Mouse (Mus musculus) CH12.LX (cell line): ENCODE results near the gene Fbxl20. TPM values are rescaled to one million over a fixed set of nuclear protein-coding genes. Genes with fewer than 3 reads are reported as not detected.

Experiments
- DNase-seq: peaks from one replicate; pipeline ENCODE4 v3.0.0-alpha.2; 2013; ENCODE audit errors: extremely low read depth
- H3K27ac ChIP-seq: 2 replicates; pipeline ENCODE4 v1.5.1; 2012; ENCODE audit warnings: low read depth, mild to moderate bottlenecking, control low read depth, moderate library complexity; ENCODE audit not compliant: insufficient read depth
- H3K27me3 ChIP-seq: replicated peaks from 2 replicates; pipeline ENCODE3; 2012; ENCODE audit warnings: inconsistent platforms
- H3K36me3 ChIP-seq, 2 experiments: replicated peaks in 1 of 2; 2 replicates each; pipeline versions ENCODE3 to v1.6.1; 2012; ENCODE audit warnings: inconsistent platforms in 1 of 2, low read length in 1 of 2, mild to moderate bottlenecking in 1 of 2, mixed read lengths in 1 of 2, moderate library complexity in 1 of 2; ENCODE audit not compliant: control insufficient read depth in 1 of 2, insufficient read depth in 1 of 2
- H3K4me1 ChIP-seq, 2 experiments: 2 replicates each; pipeline ENCODE4 v1.6.1; 2012; ENCODE audit warnings: inconsistent platforms in 1 of 2, moderate library complexity in 1 of 2; ENCODE audit not compliant: insufficient read depth in 2 of 2, control insufficient read depth in 1 of 2
- H3K4me2 ChIP-seq: 2 replicates; pipeline ENCODE4 v1.6.1; 2012; ENCODE audit warnings: low read depth, mild to moderate bottlenecking, control low read depth; ENCODE audit not compliant: poor library complexity, insufficient read depth, severe bottlenecking
- H3K4me3 ChIP-seq, 3 experiments: fragments of 150-350 bp in 1 of 3; sonication (generic) in 1 of 3; replicated peaks in 1 of 3; 2 replicates each; pipeline versions ENCODE3 to v1.5.1; 2011 to 2012; ENCODE audit warnings: low read depth in 2 of 3, low read length in 2 of 3, mild to moderate bottlenecking in 2 of 3, moderate library complexity in 2 of 3, control low read depth in 1 of 3, improper control_type of control experiment in 1 of 3, inconsistent platforms in 1 of 3, mixed read lengths in 1 of 3; ENCODE audit not compliant: poor library complexity in 1 of 3
- H3K79me2 ChIP-seq: replicated peaks from 2 replicates; pipeline ENCODE4 v1.6.1; 2012; ENCODE audit warnings: mild to moderate bottlenecking, moderate library complexity; ENCODE audit not compliant: control insufficient read depth, poor library complexity, insufficient read depth, severe bottlenecking; ENCODE audit errors: extremely low read depth
- H3K9ac ChIP-seq: 2 replicates; pipeline ENCODE4 v1.6.1; 2012; ENCODE audit warnings: low read depth, mild to moderate bottlenecking, control low read depth, moderate library complexity; ENCODE audit not compliant: insufficient read depth
- H3K9me3 ChIP-seq: replicated peaks from 2 replicates; pipeline ENCODE3; 2012; ENCODE audit warnings: low read length, inconsistent platforms, mixed read lengths
- CHD1 ChIP-seq: IDR thresholded peaks from 2 replicates; pipeline ENCODE4 v1.6.1; 2012; ENCODE audit warnings: low read depth, low read length, improper control_type of control experiment, inconsistent platforms
- CHD2 ChIP-seq: IDR thresholded peaks from 2 replicates; pipeline ENCODE4 v1.6.1; 2011; ENCODE audit warnings: low read length, improper control_type of control experiment
- E2F4 ChIP-seq: IDR thresholded peaks from 2 replicates; pipeline ENCODE4 v1.6.1; 2011; ENCODE audit warnings: low read depth, low read length, improper control_type of control experiment; ENCODE audit not compliant: insufficient replicate concordance
- ELF1 ChIP-seq: IDR thresholded peaks from 2 replicates; pipeline ENCODE4 v1.6.1; 2014; ENCODE audit warnings: low read depth, mild to moderate bottlenecking, inconsistent platforms, low read length, improper control_type of control experiment
- EP300 ChIP-seq: IDR thresholded peaks from 2 replicates; pipeline ENCODE4 v1.6.1; 2011; ENCODE audit warnings: low read length, improper control_type of control experiment
- GABPA ChIP-seq: IDR thresholded peaks from 2 replicates; pipeline ENCODE4 v1.6.1; 2012; ENCODE audit warnings: low read depth, low read length, improper control_type of control experiment, inconsistent platforms; ENCODE audit not compliant: insufficient replicate concordance
- HCFC1 ChIP-seq: IDR thresholded peaks from 2 replicates; pipeline ENCODE4 v1.6.1; 2012; ENCODE audit warnings: low read depth, mild to moderate bottlenecking, inconsistent platforms, low read length, improper control_type of control experiment
- IRF4 ChIP-seq: IDR thresholded peaks from 2 replicates; pipeline ENCODE4 v1.6.1; 2014; ENCODE audit warnings: low read depth, mild to moderate bottlenecking, inconsistent platforms, low read length, improper control_type of control experiment
- KAT2A ChIP-seq: IDR thresholded peaks from 2 replicates; pipeline ENCODE4 v1.6.1; 2012; ENCODE audit warnings: low read length, improper control_type of control experiment, inconsistent platforms; ENCODE audit not compliant: insufficient replicate concordance
- MAFK ChIP-seq: IDR thresholded peaks from 2 replicates; pipeline ENCODE4 v1.6.1; 2011; ENCODE audit warnings: low read length, improper control_type of control experiment; ENCODE audit not compliant: insufficient replicate concordance
- MEF2A ChIP-seq: IDR thresholded peaks from 2 replicates; pipeline ENCODE4 v1.6.1; 2014; ENCODE audit warnings: low read depth, mild to moderate bottlenecking, inconsistent platforms, low read length, improper control_type of control experiment, borderline replicate concordance
- MXI1 ChIP-seq: IDR thresholded peaks from 2 replicates; pipeline ENCODE4 v1.6.1; 2011; ENCODE audit warnings: mild to moderate bottlenecking, low read depth, low read length, improper control_type of control experiment
- MYC ChIP-seq: IDR thresholded peaks from 2 replicates; pipeline ENCODE4 v1.6.1; 2011; ENCODE audit warnings: low read depth, mild to moderate bottlenecking, improper control_type of control experiment, low read length
- PAX5 ChIP-seq: IDR thresholded peaks from 2 replicates; pipeline ENCODE4 v1.6.1; 2012; ENCODE audit warnings: low read length, inconsistent platforms, mixed read lengths
- POLR2A ChIP-seq: IDR thresholded peaks from 2 replicates; pipeline ENCODE4 v1.6.1; 2011; ENCODE audit warnings: low read depth, mild to moderate bottlenecking, improper control_type of control experiment, low read length
- POLR2AphosphoS2 ChIP-seq: IDR thresholded peaks from 2 replicates; pipeline ENCODE4 v1.6.1; 2011; ENCODE audit warnings: low read depth, low read length, improper control_type of control experiment
- RAD21 ChIP-seq: IDR thresholded peaks from 2 replicates; pipeline ENCODE4 v1.6.1; 2011; ENCODE audit warnings: low read depth, mild to moderate bottlenecking, low read length, improper control_type of control experiment, moderate library complexity
- TBP ChIP-seq: conservative IDR thresholded peaks from 2 replicates; pipeline ENCODE4 v1.6.1; 2011; ENCODE audit warnings: low read depth, low read length, improper control_type of control experiment
- UBTF ChIP-seq: IDR thresholded peaks from 2 replicates; pipeline ENCODE4 v1.6.1; 2012; ENCODE audit warnings: low read depth, mild to moderate bottlenecking, inconsistent platforms, low read length, improper control_type of control experiment, moderate library complexity
- USF2 ChIP-seq: conservative IDR thresholded peaks from 2 replicates; pipeline ENCODE4 v1.6.1; 2011; ENCODE audit warnings: low read depth, low read length, improper control_type of control experiment
- ZC3H11A ChIP-seq: IDR thresholded peaks from 2 replicates; pipeline ENCODE4 v1.6.1; 2012; ENCODE audit warnings: low read depth, mild to moderate bottlenecking, inconsistent platforms, low read length, improper control_type of control experiment
- ZKSCAN1 ChIP-seq: IDR thresholded peaks from 2 replicates; pipeline ENCODE4 v1.6.1; 2012; ENCODE audit warnings: low read depth, inconsistent platforms, low read length, improper control_type of control experiment, borderline replicate concordance
- ZMIZ1 ChIP-seq: IDR thresholded peaks from 2 replicates; pipeline ENCODE4 v1.6.1; 2012; ENCODE audit warnings: low read depth, mild to moderate bottlenecking, inconsistent platforms, low read length, improper control_type of control experiment
- ZNF384 ChIP-seq: IDR thresholded peaks from 2 replicates; pipeline ENCODE4 v1.6.1; 2012; ENCODE audit warnings: low read depth, low read length, improper control_type of control experiment, inconsistent platforms
- dilution Hi-C: fragments of 300-500 bp; cut with MboI; formaldehyde crosslinking; loops from 2 replicates; pipeline ENCODE4 v1.14.3; 2020; ENCODE audit warnings: low sequenced_read_pairs; ENCODE audit not compliant: extremely low pct_unique_long_range_greater_than_20kb, extremely low pct_ligation_motif_present
- in situ Hi-C: fragments of 300-500 bp; cut with MboI; formaldehyde crosslinking; loops from 3 replicates; pipeline ENCODE4 v1.14.3; 2019; ENCODE audit warnings: low sequenced_read_pairs, low pct_ligation_motif_present, low pct_unique_long_range_greater_than_20kb, mixed read lengths
- polyA plus RNA-seq: library from polyadenylated mRNA; unstranded; fragments of >175 nt; gene quantifications from 2 replicates; pipeline ENCODE4 v1.2.1, GENCODE M21; 2012; ENCODE audit warnings: low read depth; ENCODE audit not compliant: insufficient read length
- total RNA-seq, 2 experiments: library from RNA; depleted of rRNA; stranded (reverse); fragments of 300-350 nt in 1 of 2; fragments of >200 nt in 1 of 2; gene quantifications; 2 replicates each; pipeline ENCODE4 v1.2.3; 2012 to 2014

Gene Fbxl20
- total and polyA plus RNA-seq, 3 experiments, result 6.4 to 9.0 (median 7.9) TPM

DNA sequence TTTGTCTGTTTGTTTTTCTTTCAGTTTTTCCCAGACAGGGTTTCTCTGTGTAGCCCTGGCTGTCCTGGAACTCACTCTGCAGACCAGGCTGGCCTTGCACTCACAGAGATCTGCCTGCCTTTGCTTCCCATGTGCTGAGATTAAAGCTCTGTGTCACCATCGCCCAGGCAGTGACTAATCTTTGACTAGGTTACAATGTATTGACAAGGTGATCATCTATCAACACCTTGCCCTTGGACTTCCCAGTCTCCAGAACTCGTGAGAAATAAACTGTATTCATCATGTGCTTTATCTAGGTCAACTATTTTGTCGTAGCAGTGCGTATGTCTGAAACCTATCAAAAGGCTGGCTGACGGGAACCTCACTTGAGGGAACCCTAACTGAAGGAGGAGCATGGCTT lies 26.8 kb downstream of the Fbxl20 start:
- dilution Hi-C loops (no loop called here), in situ Hi-C loops (no loop called here)
- Histone ChIP-seq H3K27ac (no peak overlapping the region), H3K9ac (no peak overlapping the region), H3K9me3 (no peaks in the 10 kb centered on the region), H3K4me1 (peaks cover 0 to 19% of the 10 kb centered on the region in 2 experiments; a peak in 2 of 4 replicates), H3K79me2 (no peaks in the 10 kb centered on the region), H3K36me3 (peaks cover 2 to 37% of the 10 kb centered on the region in 2 experiments), H3K4me2 (no peak overlapping the region), H3K4me3 (no peak overlapping the region), H3K27me3 (no peaks in the 10 kb centered on the region)
- TF ChIP-seq GABPA (no peak), HCFC1 (no peak), POLR2A (no peak), ELF1 (no peak), UBTF (no peak), IRF4 (no peak), CHD1 (no peak), POLR2AphosphoS2 (no peak), ZNF384 (no peak), ZMIZ1 (no peak), ZC3H11A (no peak), PAX5 (no peak), MAFK (no peak), MYC (no peak), MXI1 (no peak), RAD21 (no peak), ZKSCAN1 (no peak)
- DNase-seq, result no peak

DNA sequence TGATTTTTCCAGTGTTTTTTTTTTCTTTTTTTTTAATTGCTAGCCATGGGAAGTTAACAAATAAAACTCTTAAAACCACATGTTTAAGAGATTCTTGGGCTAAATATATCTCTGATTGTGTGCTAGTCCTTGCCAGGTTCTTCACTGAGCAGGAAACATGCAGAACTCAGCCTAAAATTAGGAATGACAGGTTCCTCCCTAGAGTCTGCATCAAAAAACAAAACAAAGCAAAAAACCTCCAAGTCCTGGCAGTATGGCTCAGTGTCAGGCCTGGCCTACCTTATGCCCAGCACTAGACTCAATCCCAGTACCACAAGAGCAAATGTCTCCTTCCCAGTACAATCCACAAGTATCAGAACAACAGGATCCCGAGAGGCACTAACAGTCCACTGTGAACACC lies 35.8 kb downstream of the Fbxl20 start:
- TF ChIP-seq ELF1 (no peak), ZMIZ1 (no peak), HCFC1 (no peak), EP300 (no peak), USF2 (no peak), GABPA (no peak), MEF2A (no peak), TBP (no peak), E2F4 (no peak), CHD2 (no peak), KAT2A (no peak), IRF4 (no peak)
- TF ChIP-seq, all 38 proteins: peak for 0
- H3K4me1 ChIP-seq, result peaks cover 0 to 15% of the 10 kb centered on the region in 2 experiments; a peak in 1 of 4 replicates
- no peaks in the 10 kb centered on the region for H3K9me3 ChIP-seq
- H3K27ac ChIP-seq, result no peak overlapping the region
- DNase-seq, result no peak
- peaks cover 25 to 52% of the 10 kb centered on the region in 2 experiments for H3K36me3 ChIP-seq
- no peaks in the 10 kb centered on the region for H3K27me3 ChIP-seq
- no peak overlapping the region for H3K9ac ChIP-seq
- in situ Hi-C loops (no loop called here), dilution Hi-C loops (no loop called here)
- no peak overlapping the region for H3K4me2 ChIP-seq
- no peak overlapping the region for H3K4me3 ChIP-seq
- H3K79me2 ChIP-seq, result no peaks in the 10 kb centered on the region
